Mouse (Mus musculus) midbrain, embryonic 16.5 days (tissue): ENCODE data around the gene Crxos. TPM values are rescaled to one million over a fixed set of nuclear protein-coding genes. Genes with fewer than 3 reads are reported as not detected.
A peak's percentile ranks its signal among the peaks of the same experiment; 100 is the strongest.

ENCODE experiments used
- ATAC-seq: fragments of 200-750 bp; cut with Nextera tagmentation; 2 replicates; pipeline ENCODE4 v1.8.0; 2017; ENCODE audit warnings: moderate TSS enrichment
- H3K27ac ChIP-seq: fragments of 300-500 bp; sonication (generic); 2 replicates; pipeline ENCODE4 v1.5.1; 2014; ENCODE audit warnings: mild to moderate bottlenecking, low read length, mixed read lengths
- H3K27me3 ChIP-seq: fragments of 300-500 bp; sonication (generic); 2 replicates; pipeline ENCODE4 v1.6.1; 2014; ENCODE audit warnings: low read depth, low read length, mixed read lengths; ENCODE audit not compliant: control insufficient read depth, insufficient read depth
- H3K36me3 ChIP-seq: fragments of 300-500 bp; sonication (generic); 2 replicates; pipeline ENCODE4 v1.6.1; 2014; ENCODE audit warnings: mild to moderate bottlenecking, low read length, moderate library complexity, mixed read lengths; ENCODE audit not compliant: control insufficient read depth, insufficient read depth
- H3K4me1 ChIP-seq: fragments of 300-500 bp; sonication (generic); 2 replicates; pipeline ENCODE4 v1.6.1; 2014; ENCODE audit warnings: mild to moderate bottlenecking, low read length, mixed read lengths; ENCODE audit not compliant: control insufficient read depth, insufficient read depth
- H3K4me2 ChIP-seq: fragments of 300-500 bp; sonication (generic); 2 replicates; pipeline ENCODE4 v1.6.1; 2014; ENCODE audit warnings: mild to moderate bottlenecking, low read length, mixed read lengths
- H3K4me3 ChIP-seq: fragments of 300-500 bp; sonication (generic); 2 replicates; pipeline ENCODE4 v1.5.1; 2014; ENCODE audit warnings: low read depth, mild to moderate bottlenecking, low read length, moderate library complexity, mixed read lengths
- H3K9ac ChIP-seq: fragments of 300-500 bp; sonication (generic); 2 replicates; pipeline ENCODE4 v1.6.1; 2014; ENCODE audit warnings: low read depth, low read length, mixed read lengths
- H3K9me3 ChIP-seq: fragments of 300-500 bp; sonication (generic); replicated peaks from 2 replicates; pipeline ENCODE4 v1.6.1; 2014; ENCODE audit warnings: mild to moderate bottlenecking, low read length, mixed read lengths; ENCODE audit not compliant: control insufficient read depth, poor library complexity, severe bottlenecking
- whole genome bisulfite sequencing: fragments of 180-500 bp; shearing (Covaris S2); extraction: QIAGEN DNeasy Blood & Tissue Kit; methylation state at CpG from one replicate; pipeline ENCODE4 v1.1.7; 2014; 5-methylcytosine and 5-hydroxymethylcytosine counted together
- polyA plus RNA-seq: library from polyadenylated mRNA; unstranded; fragments of >200 nt; fragmentation: Nextera tagmentation; extraction: Ambion mirVana; gene quantifications from 2 replicates; pipeline ENCODE4 v1.2.1, GENCODE M21; 2015

Gene Crxos
- polyA plus RNA-seq, 1 experiment from 2014 or later: not detected

DNA sequence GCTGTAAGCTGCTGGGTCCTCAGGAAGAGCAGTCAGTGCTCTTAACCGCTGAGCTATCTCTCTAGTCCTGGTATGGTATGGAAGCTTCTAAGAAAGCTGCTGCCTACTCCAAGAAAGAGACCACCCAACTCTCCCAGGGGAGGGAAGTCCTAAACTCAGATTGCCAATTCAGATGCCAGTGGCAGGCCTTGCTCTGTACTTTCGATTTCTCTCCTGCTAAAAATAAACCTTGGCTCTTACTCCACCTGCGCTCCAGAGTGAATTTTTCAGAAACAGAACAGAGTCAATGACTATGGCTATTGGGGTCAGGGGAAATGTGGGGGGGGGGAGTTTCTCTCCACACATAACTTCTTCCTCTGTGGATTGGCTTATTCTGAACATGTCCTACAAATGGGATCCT is 49.2 kb downstream of the Crxos start:
- 87% methylated on average over 3 of the region's 3 CpGs for WGBS

DNA sequence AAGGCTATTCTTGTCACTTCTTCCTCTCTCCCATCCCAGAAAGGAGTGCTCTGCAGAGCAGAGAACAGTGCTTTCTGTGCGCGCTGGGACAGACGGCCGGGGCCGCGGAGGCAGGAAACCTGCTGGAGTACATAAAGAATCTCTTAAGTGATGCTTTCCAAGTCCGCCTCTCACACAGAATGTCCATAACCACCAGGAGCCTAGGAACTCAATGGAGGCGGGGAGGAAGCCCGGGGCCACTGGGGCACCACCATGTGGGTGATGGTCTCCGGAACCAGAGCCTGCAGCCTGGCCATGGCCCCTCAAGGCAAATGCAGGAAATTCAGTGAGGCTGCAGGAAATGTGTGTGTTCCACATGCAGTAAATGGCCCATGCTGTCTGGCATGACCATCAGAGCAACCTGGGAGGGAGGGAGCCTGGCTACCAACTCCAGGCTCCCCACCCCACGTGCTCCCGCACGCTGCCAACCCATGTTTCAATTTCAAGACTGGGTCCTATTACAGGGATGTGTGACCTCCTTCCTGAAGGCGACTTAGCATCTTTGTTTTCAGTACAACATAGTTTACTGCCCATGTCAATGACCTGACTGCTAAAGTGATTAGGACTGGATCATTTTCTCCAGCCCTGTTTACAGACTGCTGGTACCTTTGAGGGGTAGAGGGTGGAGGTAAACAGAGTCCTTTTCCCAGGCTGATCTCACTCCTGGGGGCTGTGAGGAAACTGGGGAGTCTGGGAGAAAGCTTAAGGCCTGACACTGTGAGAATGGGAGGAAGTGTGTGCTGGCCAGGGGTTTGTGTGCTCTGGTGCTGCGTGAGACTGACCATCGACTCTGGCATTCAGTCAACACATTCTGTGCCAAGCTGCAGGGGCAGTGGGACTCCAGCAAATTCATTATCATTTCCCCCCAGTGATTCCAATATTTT is 51.3 kb downstream of the Crxos start:
- ATAC-seq: no peak
- Histone ChIP-seq H3K36me3 (peaks cover 29% of the 10 kb centered on the region), H3K9me3 (no peaks in the 10 kb centered on the region), H3K9ac (no peak overlapping the region), H3K4me1 (no peaks in the 10 kb centered on the region), H3K4me3 (no peak overlapping the region), H3K27me3 (no peaks in the 10 kb centered on the region), H3K4me2 (no peak overlapping the region), H3K27ac (no peak overlapping the region)
- 70% methylated on average over 16 of the region's 16 CpGs for WGBS

More for the DNA sequence above, 49.2 kb downstream of the Crxos start:
- no peaks in the 10 kb centered on the region for H3K9me3 ChIP-seq
- no peak for ATAC-seq
- H3K36me3 ChIP-seq: peaks cover 14% of the 10 kb centered on the region
- no peak overlapping the region for H3K4me3 ChIP-seq
- no peak overlapping the region for H3K4me2 ChIP-seq
- H3K27ac ChIP-seq: no peak overlapping the region
- no peak overlapping the region for H3K9ac ChIP-seq
- H3K27me3 ChIP-seq: no peaks in the 10 kb centered on the region
- H3K4me1 ChIP-seq: no peaks in the 10 kb centered on the region

DNA sequence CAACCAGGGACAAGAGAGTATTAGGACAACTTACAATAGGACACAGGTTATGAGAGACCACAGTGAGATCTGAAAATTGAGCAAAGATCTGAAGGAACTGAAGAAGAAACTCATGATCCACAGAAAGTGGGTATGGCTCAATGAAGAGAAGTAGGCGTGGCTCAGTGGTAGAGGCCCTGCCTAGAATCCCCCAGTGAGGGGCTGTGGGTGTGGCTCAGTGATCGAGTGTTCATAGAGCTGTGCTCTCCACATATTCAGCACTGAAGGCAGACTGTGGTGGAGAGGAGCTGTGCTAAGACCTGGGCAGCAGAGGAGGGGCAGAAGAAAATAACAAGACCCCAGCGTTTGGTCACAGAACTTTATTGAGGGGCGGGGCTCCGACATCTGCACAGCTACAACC is 55.1 kb downstream of the Crxos start:
- H3K36me3 ChIP-seq: peaks cover 65% of the 10 kb centered on the region
- no peaks in the 10 kb centered on the region for H3K27me3 ChIP-seq
- no peak overlapping the region for H3K9ac ChIP-seq
- H3K4me2 ChIP-seq: no peak overlapping the region
- WGBS: 90% methylated on average over 5 of the region's 5 CpGs
- no peak overlapping the region for H3K4me3 ChIP-seq
- H3K27ac ChIP-seq: no peak overlapping the region
- no peaks in the 10 kb centered on the region for H3K9me3 ChIP-seq
- no peaks in the 10 kb centered on the region for H3K4me1 ChIP-seq
- ATAC-seq: 0 out of 2 replicates have a peak, but pooled peaks have one; percentile 31

DNA sequence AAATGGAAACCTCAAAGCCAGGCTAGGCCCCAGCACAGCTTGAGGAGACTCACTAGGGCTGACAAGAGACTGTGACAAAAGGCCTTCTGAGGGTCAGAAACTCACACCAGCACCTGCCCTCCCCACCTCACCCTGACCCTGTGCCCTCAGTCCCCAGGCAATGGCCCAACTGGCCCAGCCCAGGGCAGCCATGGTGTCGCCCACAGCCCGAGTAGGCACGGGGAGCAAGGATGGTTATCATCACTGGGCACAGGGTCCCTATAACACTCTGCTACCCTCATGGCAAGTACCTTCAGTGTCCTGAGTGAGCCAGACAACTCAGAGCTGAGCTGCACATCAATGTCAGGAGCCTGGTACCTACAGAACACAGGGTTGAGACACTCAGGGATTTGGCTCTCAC is 56.2 kb downstream of the Crxos start:
- no peak for ATAC-seq
- Histone ChIP-seq H3K4me1 (no peaks in the 10 kb centered on the region), H3K27ac (no peak overlapping the region), H3K9me3 (no peaks in the 10 kb centered on the region), H3K9ac (no peak overlapping the region), H3K4me3 (no peak overlapping the region), H3K4me2 (no peak overlapping the region), H3K27me3 (no peaks in the 10 kb centered on the region), H3K36me3 (peaks cover 68% of the 10 kb centered on the region)
- 95% methylated on average over 3 of the region's 3 CpGs for WGBS

DNA sequence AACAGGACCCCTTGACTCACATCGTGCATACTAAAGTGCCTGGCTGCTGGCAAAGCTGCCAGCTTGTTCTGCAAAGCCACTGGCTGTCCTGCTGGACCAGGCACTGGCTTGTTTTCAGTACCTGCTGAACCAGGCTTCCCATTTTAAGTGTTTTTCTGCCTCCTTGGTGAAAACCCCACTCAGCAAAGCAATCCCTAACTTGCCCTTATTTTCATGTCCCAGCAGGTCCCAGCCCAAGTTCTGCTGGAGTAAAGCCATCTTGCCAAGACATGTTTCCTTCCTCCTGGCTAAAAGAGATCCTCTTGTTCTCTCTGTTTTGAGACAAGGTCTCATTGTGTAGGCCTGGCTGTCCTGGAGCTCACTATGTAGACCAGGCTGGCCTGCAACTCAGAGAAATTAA is 61.9 kb downstream of the Crxos start:
- H3K9ac ChIP-seq: no peak overlapping the region
- H3K4me3 ChIP-seq: no peak overlapping the region; the same call in 1 of the 2 replicates
- no peaks in the 10 kb centered on the region for H3K9me3 ChIP-seq
- no peak overlapping the region for H3K27ac ChIP-seq
- ATAC-seq: no peak
- peaks cover 16% of the 10 kb centered on the region for H3K4me1 ChIP-seq
- H3K27me3 ChIP-seq: no peaks in the 10 kb centered on the region
- peaks cover 37% of the 10 kb centered on the region for H3K36me3 ChIP-seq
- H3K4me2 ChIP-seq: peak overlapping the region; percentile 8; the same call in 1 of the 2 replicates
- 89% methylated on average over 1 of the region's 1 CpGs for WGBS

DNA sequence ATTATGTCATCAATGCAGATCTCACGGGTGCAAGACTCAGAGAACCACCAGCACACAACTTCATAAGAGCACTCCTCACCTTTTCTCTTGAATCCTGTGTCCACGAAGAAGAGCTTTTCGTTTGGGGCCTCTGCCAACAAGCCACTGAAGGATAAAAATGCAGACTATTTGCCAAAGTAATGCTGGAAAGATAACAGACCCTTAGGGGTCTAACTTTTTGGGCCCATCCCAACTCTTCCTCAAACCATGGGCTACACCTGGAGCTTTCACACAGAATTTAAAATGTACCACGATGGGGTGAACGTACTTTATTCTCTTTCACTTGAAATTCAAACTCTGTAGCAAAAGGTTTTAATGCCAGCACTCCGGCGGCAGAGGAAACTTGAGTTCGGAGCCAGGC is 62.8 kb downstream of the Crxos start:
- WGBS: 6% methylated on average over 8 of the region's 8 CpGs
- H3K9ac ChIP-seq: peak overlapping the region; percentile 85

DNA sequence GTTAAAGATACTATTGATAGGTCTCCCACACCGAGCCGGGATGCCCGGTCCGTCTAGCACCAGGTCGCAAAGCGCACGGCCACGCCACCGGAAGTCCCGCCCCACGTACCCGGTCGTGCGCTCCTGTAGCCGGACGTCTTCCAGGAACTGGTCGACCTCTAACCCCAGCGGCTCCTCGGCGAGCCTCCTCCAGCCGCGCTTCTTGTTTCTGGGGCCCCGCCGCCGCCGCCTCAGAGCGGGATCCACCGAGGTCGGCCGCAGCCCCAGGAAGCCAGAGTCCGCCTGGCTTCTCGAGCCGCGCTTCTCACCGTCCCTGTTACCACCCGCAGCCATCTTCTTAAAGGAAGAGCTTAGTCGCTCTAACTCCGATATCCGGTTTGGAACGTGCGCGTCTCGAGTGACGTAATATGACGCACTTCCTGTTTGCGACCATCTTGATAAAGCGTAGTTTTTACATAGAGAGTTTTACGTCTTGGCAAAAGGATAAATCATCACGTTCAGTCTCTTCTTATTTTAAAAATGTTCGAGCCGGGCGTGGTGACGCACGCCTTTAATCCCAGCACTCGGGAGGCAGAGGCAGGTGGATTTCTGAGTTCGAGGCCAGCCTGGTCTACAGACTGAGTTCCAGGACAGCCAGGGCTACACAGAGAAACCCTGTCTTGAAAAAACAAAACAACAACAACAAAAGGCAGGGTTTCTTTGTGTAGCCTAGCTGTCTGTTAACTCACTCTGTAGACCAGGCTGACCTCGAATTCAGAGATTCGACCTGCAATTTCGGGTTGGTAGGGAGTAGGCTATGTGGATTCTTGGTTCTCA is 63.5 kb downstream of the Crxos start, which contains the start of gene Nop53:
Gene Nop53 (minus strand): TSS at position 354 of the 816 bp plus-strand sequence.
- Histone ChIP-seq H3K4me2 (peak within 1 kb of the TSS; percentile 83), H3K4me1 (peaks cover 16% of the 10 kb centered on the region), H3K9ac (peak within 1 kb of the TSS; percentile 85), H3K36me3 (peaks cover 21% of the 10 kb centered on the region), H3K9me3 (no peaks in the 10 kb centered on the region), H3K27ac (peak within 1 kb of the TSS; percentile 97), H3K4me3 (peak within 1 kb of the TSS; percentile 77), H3K27me3 (no peaks in the 10 kb centered on the region)
- ATAC-seq: peak; percentile 96
- 1% methylated on average over 59 of the region's 59 CpGs for WGBS

More for the DNA sequence above, 62.8 kb downstream of the Crxos start:
- peak overlapping the region; percentile 83 for H3K4me2 ChIP-seq
- H3K4me3 ChIP-seq: peak overlapping the region; percentile 77
- peaks cover 28% of the 10 kb centered on the region for H3K36me3 ChIP-seq
- H3K27me3 ChIP-seq: no peaks in the 10 kb centered on the region
- H3K9me3 ChIP-seq: no peaks in the 10 kb centered on the region
- peaks cover 16% of the 10 kb centered on the region for H3K4me1 ChIP-seq
- ATAC-seq: no peak
- H3K27ac ChIP-seq: peak overlapping the region; percentile 97

DNA sequence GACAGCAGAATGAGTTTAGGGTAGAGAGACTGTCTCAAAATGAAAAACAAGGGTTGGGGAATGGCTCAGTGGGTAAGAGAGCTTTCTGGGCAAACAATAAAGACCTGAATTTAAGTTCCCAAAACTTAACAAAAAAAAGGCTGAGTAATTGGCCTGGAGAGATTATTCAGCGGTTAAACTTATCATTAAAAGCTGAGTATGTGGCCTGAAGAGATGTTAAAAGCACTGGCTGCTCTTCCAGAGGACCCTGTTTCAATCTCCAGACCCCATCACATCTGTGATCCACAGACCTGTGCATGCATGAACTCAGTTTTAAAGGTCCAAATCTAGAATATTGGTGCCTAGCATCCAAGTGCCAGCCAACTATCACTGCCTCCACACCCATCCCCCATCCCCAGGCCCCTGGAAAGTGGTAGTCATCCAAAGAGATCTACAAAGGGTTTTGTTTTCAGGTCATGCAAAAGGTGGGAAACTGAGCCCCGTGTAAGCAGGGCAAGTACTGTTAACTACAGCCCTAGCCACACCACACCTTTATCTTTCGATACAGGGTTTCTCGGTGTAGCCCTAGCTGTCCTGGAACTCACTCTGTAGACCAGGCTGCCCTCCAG is 65.3 kb downstream of the Crxos start:
- no peak overlapping the region for H3K9ac ChIP-seq
- H3K27me3 ChIP-seq: no peaks in the 10 kb centered on the region
- no peak overlapping the region for H3K27ac ChIP-seq
- no peak overlapping the region for H3K4me2 ChIP-seq
- H3K4me3 ChIP-seq: no peak overlapping the region
- WGBS: 50% methylated on average over 4 of the region's 4 CpGs
- peaks cover 4% of the 10 kb centered on the region for H3K36me3 ChIP-seq
- H3K4me1 ChIP-seq: peaks cover 16% of the 10 kb centered on the region
- H3K9me3 ChIP-seq: no peaks in the 10 kb centered on the region
- no peak for ATAC-seq
